Mouse (Mus musculus) activated CD4-positive, CD25-positive, alpha-beta regulatory T cell, adult 4 months (primary cell): ENCODE data around the gene Fads6. TPM values are rescaled to one million over a fixed set of nuclear protein-coding genes. Genes with fewer than 3 reads are reported as not detected.

Source experiments
- ATAC-seq: one replicate; pipeline ENCODE4 v1.8.0; 2017
- polyA plus RNA-seq, 2 experiments: library from polyadenylated mRNA; unstranded; fragments of 100-300 nt; shearing (Covaris generic); gene quantifications; one replicate each; pipeline ENCODE4 v1.2.1; 2017

Fads6 gene
- polyA plus RNA-seq, result under 1 TPM; 0.56 to 0.57 TPM

GRCm38 (mm10) chr11:115297214-115297826 is at the start of gene Fads6:
Fads6 (minus strand) TSS chr11:115297663.
- ATAC-seq, result peak; percentile 94

- ATAC-seq, result no peak
Measured at GRCm38 (mm10) chr11:115345515-115345914, 48.1 kb upstream of the Fads6 start.

GRCm38 (mm10) chr11:115344967-115345366 is 47.5 kb upstream of the Fads6 start:
- ATAC-seq, result no peak

GRCm38 (mm10) chr11:115341866-115342265 is 44.4 kb upstream of the Fads6 start:
- ATAC-seq, result no peak

- ATAC-seq, result no peak
Measured at GRCm38 (mm10) chr11:115341246-115341645, 43.8 kb upstream of the Fads6 start.

GRCm38 (mm10) chr11:115337826-115338225 is 40.4 kb upstream of the Fads6 start:
- no peak for ATAC-seq

- no peak for ATAC-seq
Measured at GRCm38 (mm10) chr11:115337350-115337749, 39.9 kb upstream of the Fads6 start.

GRCm38 (mm10) chr11:115336115-115336514 is 38.7 kb upstream of the Fads6 start:
- no peak for ATAC-seq

- no peak for ATAC-seq
Measured at GRCm38 (mm10) chr11:115335223-115335622, 37.8 kb upstream of the Fads6 start.

GRCm38 (mm10) chr11:115334531-115334930 is 37.1 kb upstream of the Fads6 start, which contains the start of gene Otop3:
Otop3 (plus strand) TSS chr11:115334731.
- no peak for ATAC-seq

- ATAC-seq, result no peak
Measured at GRCm38 (mm10) chr11:115329339-115329738, 31.9 kb upstream of the Fads6 start.

- no peak for ATAC-seq
Measured at GRCm38 (mm10) chr11:115326730-115327129, 29.3 kb upstream of the Fads6 start.

GRCm38 (mm10) chr11:115323354-115323753 is 25.9 kb upstream of the Fads6 start:
- ATAC-seq, result no peak

GRCm38 (mm10) chr11:115321906-115322693 is 24.6 kb upstream of the Fads6 start, which contains the start of gene Ush1g:
Ush1g (minus strand) TSS chr11:115322041.
- no peak for ATAC-seq

- ATAC-seq, result no peak
Measured at GRCm38 (mm10) chr11:115319704-115320383, 22.4 kb upstream of the Fads6 start.

- no peak for ATAC-seq
Measured at GRCm38 (mm10) chr11:115318245-115319027, 21.0 kb upstream of the Fads6 start.

GRCm38 (mm10) chr11:115317204-115317603 is 19.7 kb upstream of the Fads6 start:
- ATAC-seq, result no peak

GRCm38 (mm10) chr11:115314249-115314648 is 16.8 kb upstream of the Fads6 start:
- no peak for ATAC-seq

GRCm38 (mm10) chr11:115308781-115309180 is 11.3 kb upstream of the Fads6 start:
- no peak for ATAC-seq

GRCm38 (mm10) chr11:115306863-115307262 is 9.4 kb upstream of the Fads6 start, which contains the start of gene Otop2:
Otop2 (plus strand) TSS chr11:115307163.
- ATAC-seq, result no peak

- no peak for ATAC-seq
Measured at GRCm38 (mm10) chr11:115303167-115303566, 5.7 kb upstream of the Fads6 start.

GRCm38 (mm10) chr11:115301351-115301750 is 3.9 kb upstream of the Fads6 start:
- ATAC-seq, result no peak
